Mouse (Mus musculus): ENCODE measurements around the gene Usp15.
A peak's percentile ranks its signal among the peaks of the same experiment; 100 is the strongest.

Usp15 gene

DNA sequence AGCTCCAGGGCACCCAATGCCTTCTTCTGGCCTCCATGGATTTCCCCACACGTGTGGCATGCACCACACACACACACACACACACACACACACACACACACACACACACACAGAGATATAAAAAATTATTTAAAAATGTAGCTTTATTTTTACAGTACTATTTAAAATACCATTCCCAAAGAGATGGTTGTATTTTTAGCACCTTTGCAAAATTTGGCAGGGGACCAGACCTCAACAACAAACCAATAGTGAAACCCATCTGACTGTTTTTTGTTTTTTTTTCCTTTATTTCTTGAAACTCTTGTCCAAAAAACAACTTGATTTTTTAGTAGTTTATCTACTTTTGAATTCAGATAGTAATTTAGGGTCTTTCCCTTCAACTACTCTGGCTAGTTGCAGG, 88.3 kb downstream of the Usp15 start:
- DNase-seq (ENCODE audit: low read depth, low spot score): no peak

- DNase-seq (ENCODE audit: low read depth, low spot score): no peak
These were observed 88.7 kb downstream of the Usp15 start for GRCm38 (mm10) chr10:123108121-123108520.

DNA sequence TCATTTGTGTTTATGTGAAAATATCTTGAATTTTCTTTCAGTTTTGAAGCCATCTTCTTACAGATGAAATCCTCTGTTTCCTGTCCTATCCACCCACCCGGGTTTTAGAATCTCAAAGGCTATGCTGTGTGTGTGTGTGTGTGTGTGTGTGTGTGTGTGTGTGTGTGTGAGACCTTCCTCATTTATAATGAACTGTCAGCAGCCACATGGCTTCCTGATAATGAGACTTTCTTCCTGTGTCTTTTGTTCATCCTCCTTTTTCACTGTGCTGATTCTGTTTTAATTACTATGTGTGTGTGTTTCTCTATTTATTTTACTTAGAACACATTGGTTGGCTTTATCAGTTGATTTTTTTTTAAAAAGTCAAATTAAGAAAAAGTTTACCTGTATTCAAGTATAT, 95.5 kb downstream of the Usp15 start:
- DNase-seq (ENCODE audit: low read depth, low spot score): no peak

DNA sequence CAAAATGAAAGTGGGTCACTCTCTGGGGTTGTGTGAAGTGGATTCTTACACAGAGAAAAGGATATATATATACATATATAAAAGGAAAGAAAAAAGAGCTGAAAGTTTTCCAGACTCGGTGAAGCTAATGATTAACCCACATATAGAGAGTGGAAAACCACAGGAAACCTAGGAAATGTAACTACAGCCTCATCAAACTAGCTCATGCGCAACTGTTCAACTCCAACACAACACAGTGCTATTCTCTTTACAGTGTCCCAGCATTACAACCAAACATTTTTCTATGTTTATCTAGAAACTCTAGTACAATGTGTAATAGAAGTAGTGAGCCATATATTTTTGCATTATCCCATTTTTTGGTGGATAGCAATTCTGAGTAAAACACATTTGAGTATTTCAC, 96.2 kb downstream of the Usp15 start:
- DNase-seq (ENCODE audit: low read depth, low spot score): no peak

DNA sequence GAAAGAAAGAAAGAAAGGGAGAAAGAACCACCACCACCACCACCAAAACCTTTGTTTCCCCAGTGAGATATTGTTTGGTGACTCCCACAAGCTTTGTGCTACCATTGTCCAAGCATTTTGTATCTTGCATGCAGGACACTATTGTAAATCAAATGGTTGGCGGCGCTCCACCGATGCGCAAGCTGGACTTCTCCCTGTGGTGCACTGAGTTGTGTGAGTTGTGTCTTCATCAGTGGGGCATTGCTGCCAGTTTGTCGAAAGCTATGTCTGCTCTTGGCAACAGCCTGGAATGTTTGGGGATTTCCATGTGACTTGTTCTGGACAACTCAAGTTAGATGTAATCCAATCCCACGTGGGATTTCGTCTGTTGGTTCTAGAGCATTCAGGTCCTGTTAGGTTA, 102.3 kb downstream of the Usp15 start:
- DNase-seq (ENCODE audit: low read depth, low spot score): no peak

DNA sequence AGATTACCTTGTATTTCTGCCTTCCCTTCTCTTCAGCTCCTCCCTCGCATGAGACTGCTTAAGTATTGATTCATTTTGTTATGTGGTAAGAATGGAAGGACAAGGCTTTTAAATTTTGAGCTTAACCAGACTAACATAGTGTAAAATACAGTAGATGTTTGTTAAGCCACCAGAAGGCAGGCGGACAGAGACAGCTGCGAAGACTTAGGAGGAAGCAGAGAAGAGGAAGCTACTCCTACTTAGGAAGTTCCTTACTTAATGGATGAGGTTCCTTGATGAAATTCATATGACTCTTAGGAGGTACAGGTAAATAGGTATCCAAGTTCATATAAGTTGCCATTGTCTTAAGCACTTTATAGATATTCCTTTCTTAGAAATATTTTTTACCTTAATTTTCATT, 104.2 kb downstream of the Usp15 start:
- no peak for DNase-seq (ENCODE audit: low read depth, low spot score)

DNA sequence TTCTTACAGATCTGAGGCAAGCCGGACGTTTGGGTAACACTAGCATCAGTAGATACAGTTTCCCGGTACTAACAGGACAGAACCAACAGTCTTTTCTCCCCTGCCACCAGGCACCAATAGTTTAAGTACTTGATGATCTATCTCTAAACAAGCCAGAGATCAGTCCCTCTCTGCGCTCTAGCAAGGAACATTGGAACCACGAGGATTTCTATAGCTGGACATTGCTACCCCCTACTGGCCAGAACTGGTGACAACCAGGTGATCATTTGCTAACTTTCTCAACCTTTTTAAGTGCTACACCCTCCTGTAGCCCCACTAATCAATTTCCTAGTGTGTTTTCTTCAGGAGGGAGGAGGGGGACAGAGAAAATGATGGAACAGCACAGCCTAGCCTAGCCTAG, 105.1 kb downstream of the Usp15 start:
- peak; percentile 62 for DNase-seq (ENCODE audit: low read depth, low spot score)

GRCm38 (mm10) chr10:123089425-123089930, 107.3 kb downstream of the Usp15 start:
- no peak for DNase-seq (ENCODE audit: low read depth, low spot score)

- DNase-seq (ENCODE audit: low read depth, low spot score): no peak
These were observed 109.9 kb downstream of the Usp15 start for GRCm38 (mm10) chr10:123086847-123087246.

DNA sequence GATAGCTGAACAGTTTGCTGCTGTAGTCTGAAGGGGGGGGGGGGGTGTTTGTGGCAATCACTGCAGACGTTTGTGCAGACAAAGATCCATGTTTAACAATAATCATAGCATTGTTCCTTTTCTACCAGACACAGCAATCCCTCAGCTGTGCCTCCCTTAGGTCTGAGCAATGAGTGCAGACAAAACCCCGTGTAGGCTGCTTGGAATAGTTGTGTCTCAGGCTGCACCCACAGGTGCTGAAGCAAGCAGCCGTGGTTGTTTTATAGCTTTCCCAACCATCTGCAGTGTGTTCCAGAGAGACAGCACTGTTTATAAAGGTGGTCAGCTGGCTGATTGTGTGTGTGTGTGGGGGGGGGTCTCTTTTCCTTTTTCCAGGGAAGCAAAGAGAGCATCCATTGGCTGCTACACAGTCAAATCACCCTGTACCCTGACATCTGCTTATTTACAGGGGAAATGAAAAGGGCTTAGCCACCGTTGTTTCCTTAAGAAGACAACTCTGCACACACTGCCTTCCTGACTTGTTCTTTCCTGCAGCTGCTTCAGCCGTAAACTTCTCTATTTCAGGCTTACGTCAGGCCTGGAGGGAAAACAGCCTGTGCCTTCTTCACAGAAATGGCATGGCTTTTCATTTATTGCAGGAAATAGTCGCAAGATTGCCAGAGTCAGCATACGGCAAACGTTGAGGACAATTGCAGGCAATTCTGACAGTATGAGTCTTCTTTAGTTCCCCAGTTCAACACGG, 111.7 kb downstream of the Usp15 start:
- DNase-seq (ENCODE audit: low read depth, low spot score): no peak

GRCm38 (mm10) chr10:123084307-123084706, 112.5 kb downstream of the Usp15 start:
- no peak for DNase-seq (ENCODE audit: low read depth, low spot score)

- DNase-seq (ENCODE audit: low read depth, low spot score): peak; percentile 97
These were observed 120.4 kb downstream of the Usp15 start, which contains the start of gene Mon2 for GRCm38 (mm10) chr10:123076245-123077023. Gene Mon2 (minus strand): TSS chr10:123076505.

DNA sequence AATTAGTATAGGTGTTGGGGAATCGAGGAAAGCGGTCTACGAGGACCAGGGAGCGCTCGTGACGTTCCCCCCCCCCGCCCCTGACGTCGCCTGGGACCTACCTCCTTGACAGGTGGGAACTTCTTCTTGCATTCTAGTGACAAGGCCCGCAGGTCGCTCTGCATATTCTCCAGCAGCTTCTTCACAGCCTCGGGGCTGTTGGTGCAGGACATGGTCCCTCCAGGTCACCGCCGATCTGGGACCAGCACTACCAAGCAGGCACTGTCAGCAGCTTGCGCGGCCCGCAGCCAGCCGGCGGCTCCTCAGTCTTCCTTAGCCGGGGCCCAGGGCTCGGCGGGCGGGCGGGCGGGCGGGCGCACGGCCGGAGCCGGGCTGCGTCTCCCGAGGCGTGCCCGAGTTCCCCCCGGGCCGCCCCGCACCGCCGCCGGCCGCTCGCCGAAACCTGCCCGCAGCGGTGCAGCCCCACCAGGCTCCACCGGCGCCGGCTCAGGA, 121.0 kb downstream of the Usp15 start:
- DNase-seq (ENCODE audit: low read depth, low spot score): peak; percentile 58

- DNase-seq (ENCODE audit: low read depth, low spot score): no peak
These were observed 124.8 kb downstream of the Usp15 start for GRCm38 (mm10) chr10:123071997-123072396.

- DNase-seq (ENCODE audit: low read depth, low spot score): no peak
These were observed 133.8 kb downstream of the Usp15 start for GRCm38 (mm10) chr10:123063021-123063420.

DNA sequence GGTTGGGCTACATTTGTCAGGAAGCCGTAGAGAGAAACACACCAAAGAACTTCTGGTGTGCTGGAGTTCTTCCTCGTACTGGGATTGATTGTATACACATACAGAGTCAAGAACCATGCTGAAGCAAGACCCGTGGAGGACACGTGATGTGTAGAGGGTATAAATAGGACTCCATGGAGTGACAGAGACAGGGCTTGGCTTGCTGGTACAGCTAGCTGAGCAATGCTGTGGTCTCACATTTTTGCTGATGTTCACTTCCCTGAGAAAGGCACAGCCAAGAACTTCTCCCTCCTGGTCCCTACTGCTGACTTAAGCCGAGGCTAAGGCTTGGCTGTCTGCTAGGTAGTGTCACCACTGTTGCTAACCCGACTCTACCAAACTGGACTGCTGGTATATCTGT, 136.0 kb downstream of the Usp15 start:
- DNase-seq (ENCODE audit: low read depth, low spot score): no peak

DNA sequence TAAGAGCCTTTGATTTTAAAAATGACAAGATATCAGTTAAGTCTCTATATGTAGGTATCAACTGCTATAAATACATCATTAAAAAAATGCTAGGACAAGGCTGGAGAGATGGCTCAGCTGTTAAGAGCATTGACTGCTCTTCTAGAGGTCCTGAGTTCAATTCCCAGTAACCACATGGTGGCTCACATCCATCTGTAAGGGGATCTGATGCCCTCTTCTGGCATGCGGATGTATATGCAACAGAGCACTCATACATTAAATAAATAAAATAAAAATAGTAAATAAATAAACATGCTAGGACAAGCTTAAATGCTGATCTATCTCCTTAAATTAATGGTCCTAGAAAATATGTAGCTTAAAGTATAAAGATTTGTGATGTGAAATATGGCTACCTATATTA, 139.7 kb downstream of the Usp15 start:
- DNase-seq (ENCODE audit: low read depth, low spot score): peak; percentile 38

DNA sequence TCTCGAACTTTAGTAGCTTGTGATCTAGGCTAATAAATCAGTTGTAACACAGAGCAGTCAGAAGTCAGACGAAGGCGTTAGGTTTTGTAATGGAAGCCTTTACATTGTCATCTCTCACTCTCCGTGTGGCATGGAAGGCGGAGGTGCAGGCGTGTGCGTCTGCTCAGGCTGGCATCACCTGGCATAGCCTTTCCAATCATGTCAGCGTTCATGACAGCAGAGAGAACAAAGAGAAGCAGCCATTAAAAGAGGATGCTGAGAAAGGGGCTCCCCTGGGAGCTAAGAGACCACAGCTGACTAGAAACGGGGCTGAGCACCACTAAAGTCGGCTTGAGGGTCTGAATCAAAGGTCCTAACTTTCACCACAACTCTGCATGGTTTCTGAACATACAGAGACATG, 140.3 kb downstream of the Usp15 start:
- DNase-seq (ENCODE audit: low read depth, low spot score): no peak

DNA sequence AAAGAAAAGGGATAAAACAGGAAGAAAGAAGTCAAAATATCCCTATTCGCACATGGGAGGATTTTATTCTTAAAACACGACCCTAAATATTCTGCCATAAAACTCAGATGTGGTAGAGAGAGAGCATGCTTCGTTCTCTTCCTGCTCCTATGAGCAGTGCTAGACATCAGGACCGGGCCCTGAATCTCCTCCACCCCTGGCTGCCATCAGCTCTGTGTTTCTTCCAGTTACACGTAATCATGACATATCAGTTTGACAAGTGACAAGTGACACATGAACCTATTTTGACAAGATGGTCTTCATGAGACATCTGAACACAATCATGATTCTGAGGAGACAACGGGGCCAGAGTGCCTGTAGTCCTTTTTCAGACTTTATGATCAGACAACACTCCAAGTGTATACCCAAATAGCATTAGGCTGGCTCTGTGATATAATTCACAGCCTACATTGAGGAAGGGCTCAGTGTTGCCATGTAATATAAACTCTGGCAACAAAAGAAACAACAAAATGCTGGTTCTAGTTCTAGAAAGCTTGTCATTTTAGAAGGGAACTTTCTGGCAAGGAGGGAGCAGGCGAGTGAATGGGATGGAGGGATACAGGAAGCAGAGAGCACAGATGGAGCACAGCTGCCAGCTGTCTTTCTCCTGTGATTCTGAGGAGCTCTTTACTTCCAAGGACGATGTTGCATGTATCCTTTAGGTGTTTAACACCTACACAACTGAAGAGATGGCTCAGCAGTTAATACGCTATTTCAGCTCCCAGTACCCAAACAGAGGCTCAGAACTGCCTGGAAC, 141.4 kb downstream of the Usp15 start:
- no peak for DNase-seq (ENCODE audit: low read depth, low spot score)

Measured in CD4-positive helper T cell, adult 2 months (primary cell).